Mouse (Mus musculus): ENCODE measurements at regions not wholly inside any gene's neighbourhood (a gene's known extent, or its start where the extent isn't known, plus 50 kb on each side); places are given as distances from the start of the nearest gene placed in this dataset.

DNA sequence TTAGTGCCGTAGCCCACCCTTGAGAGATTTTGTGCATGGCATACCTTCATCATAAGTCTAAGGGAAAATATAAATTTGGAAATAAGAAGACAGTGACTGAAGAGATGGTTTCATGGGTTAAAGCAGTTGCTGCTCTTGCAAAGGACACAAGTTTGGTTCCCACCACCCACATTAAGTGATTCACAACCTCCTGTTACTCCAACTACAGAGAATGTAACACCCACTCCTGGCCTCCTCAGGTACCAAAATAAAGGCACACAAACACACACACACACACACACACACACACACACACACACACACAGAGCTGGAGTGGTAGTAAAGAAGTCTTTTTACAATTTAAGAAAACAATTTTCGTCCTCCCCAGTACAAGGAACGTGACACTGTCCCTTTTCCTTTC is 421.4 kb downstream of the Dad1 start:
- TF ChIP-seq CTCF (IDR thresholded peaks at IDR 0.05; ENCODE audit: extremely low read depth, insufficient read depth, insufficient read length, insufficient replicate concordance) = no peak
- TF ChIP-seq POLR2A (IDR thresholded peaks at IDR 0.05; ENCODE audit: low read depth, low read length) = no peak

Measured in spleen, adult 2 months (tissue).